ENCODE assay signal across 8 mouse cellular contexts in genomic region chr4:133011028-133011820, GRCm38 (mm10). TPM values are rescaled to one million over a fixed set of nuclear protein-coding genes. Genes with fewer than 3 reads are reported as not detected.
DNase-seq lines count a peak whose midpoint lies in the region; ATAC-seq lines count a peak whose summit lies in the region.

Gene Ahdc1, plus strand, starts transcription at chr4:133011260.

- peaks cover 44% of the 10 kb centered on the region for H3K4me1 ChIP-seq in hindbrain, embryonic 13.5 days (replicated peaks)

- peak within 1 kb of the TSS; percentile 100 for H3K9ac ChIP-seq in hindbrain, embryonic 13.5 days

- H3K9me3 ChIP-seq in hindbrain, embryonic 13.5 days, result no peaks in the 10 kb centered on the region

- DNase-seq in R1 (ENCODE audit: low read depth, low spot score), result peak; percentile 96
- DNase-seq in cerebellum, postnatal 14 days, result peak; percentile 99
- DNase-seq in frontal cortex, postnatal 25 days (ENCODE audit: low spot score in 2 of 2), result peak; percentile 85 to 89
- DNase-seq in layer of hippocampus, postnatal 25 days (ENCODE audit: extremely low spot score in 1 of 2, low spot score in 1 of 2), result peak; percentile 86 to 95
- DNase-seq in lung, postnatal 14 days, result peak; percentile 94
- DNase-seq in ovary, postnatal 36 days (ENCODE audit: low spot score), result peak; percentile 92
- DNase-seq in thymus, postnatal 14 days, result peak; percentile 97

- H3K27ac ChIP-seq in hindbrain, embryonic 13.5 days, result peak within 1 kb of the TSS; percentile 98

- peak; percentile 84 for ATAC-seq in hindbrain, embryonic 13.5 days (ENCODE audit: low FRiP score)

- peak within 1 kb of the TSS; percentile 100 for H3K4me2 ChIP-seq in hindbrain, embryonic 13.5 days

- under 1% methylated on average over 60 of the region's 66 CpGs for WGBS in hindbrain, embryonic 13.5 days

- H3K36me3 ChIP-seq in hindbrain, embryonic 13.5 days, result no peaks in the 10 kb centered on the region

- H3K4me3 ChIP-seq in hindbrain, embryonic 13.5 days, result peak within 1 kb of the TSS; percentile 93

- peaks cover 23% of the 10 kb centered on the region for H3K27me3 ChIP-seq in hindbrain, embryonic 13.5 days

RNA-seq across cellular contexts. Expression of gene Ahdc1, which starts in this region (rescaled TPM):
- 11.0 and 12.5 TPM in 2 replicates for polyA plus RNA-seq in hindbrain, embryonic 13.5 days (2015; fragmentation: Nextera tagmentation; extraction: Ambion mirVana)
- total RNA-seq in layer of hippocampus, postnatal 25 days (2021), result 100 to 1,000 TPM in 1 of 2 experiments, 10 to 100 TPM in 1; 96.9 to 109 TPM

Comparison
In these comparisons a context has a peak if more than half of its experiments do, and no peak if none do; other contexts are left out.
1. Peak in every context shown above with its lines: DNase-seq, ATAC-seq, H3K4me3 ChIP-seq and H3K27ac ChIP-seq.